Mouse (Mus musculus) midbrain, embryonic 14.5 days (tissue): ENCODE data around the gene Acox3. TPM values are rescaled to one million over a fixed set of nuclear protein-coding genes. Genes with fewer than 3 reads are reported as not detected.

Source experiments
- ATAC-seq: fragments of 200-750 bp; cut with Nextera tagmentation; 2 replicates; pipeline ENCODE4 v1.8.0; 2017; ENCODE audit warnings: moderate number of reproducible peaks, moderate library complexity; ENCODE audit not compliant: low FRiP score, low TSS enrichment
- DNase-seq: peaks from one replicate; pipeline ENCODE4 v3.0.0-alpha.2; 2015
- H3K27ac ChIP-seq: fragments of 300-500 bp; sonication (generic); replicated peaks from 2 replicates; pipeline ENCODE4 v1.5.1; 2014; ENCODE audit warnings: mild to moderate bottlenecking, low read depth, low read length, moderate library complexity
- H3K27me3 ChIP-seq: fragments of 300-500 bp; sonication (generic); 2 replicates; pipeline ENCODE4 v1.6.1; 2014; ENCODE audit warnings: low read length, control low read depth, mixed read lengths; ENCODE audit not compliant: control insufficient read depth, insufficient read depth
- H3K36me3 ChIP-seq: fragments of 300-500 bp; sonication (generic); 2 replicates; pipeline ENCODE4 v1.6.1; 2014; ENCODE audit warnings: low read length, control low read depth; ENCODE audit not compliant: control insufficient read depth, insufficient read depth
- H3K4me1 ChIP-seq: fragments of 300-500 bp; sonication (generic); 2 replicates; pipeline ENCODE4 v1.6.1; 2014; ENCODE audit warnings: mild to moderate bottlenecking, antibody characterized with exemption, low read length, control low read depth; ENCODE audit not compliant: control insufficient read depth, insufficient read depth
- H3K4me2 ChIP-seq: fragments of 300-500 bp; sonication (generic); 2 replicates; pipeline ENCODE4 v1.6.1; 2014; ENCODE audit warnings: mild to moderate bottlenecking, low read length, moderate library complexity
- H3K4me3 ChIP-seq: fragments of 300-500 bp; sonication (generic); replicated peaks from 2 replicates; pipeline ENCODE4 v1.5.1; 2014; ENCODE audit warnings: low read depth, low read length
- H3K9ac ChIP-seq: fragments of 300-500 bp; sonication (generic); replicated peaks from 2 replicates; pipeline ENCODE4 v1.6.1; 2014; ENCODE audit warnings: mild to moderate bottlenecking, low read length, moderate library complexity
- H3K9me3 ChIP-seq: fragments of 300-500 bp; sonication (generic); 2 replicates; pipeline ENCODE4 v1.6.1; 2016; ENCODE audit warnings: low read length, control low read depth, mixed read lengths; ENCODE audit not compliant: control insufficient read depth
- WGBS: fragments of 180-500 bp; shearing (Covaris S2); extraction: QIAGEN DNeasy Blood & Tissue Kit; methylation state at CpG from one replicate; pipeline ENCODE4 v1.1.7; 2014; 5-methylcytosine and 5-hydroxymethylcytosine counted together
- polyA plus RNA-seq: library from polyadenylated mRNA; unstranded; fragments of >200 nt; fragmentation: Nextera tagmentation; extraction: Ambion mirVana; gene quantifications from 2 replicates; pipeline ENCODE4 v1.2.1, GENCODE M21; 2014

Acox3 gene
- polyA plus RNA-seq, 1 experiment from 2014 or later: 19.0 TPM

GRCm38 (mm10) chr5:35659503-35659902 is 76.7 kb downstream of the Acox3 start:
- no peaks in the 10 kb centered on the region for H3K4me1 ChIP-seq
- WGBS: 72% methylated on average over 3 of the region's 3 CpGs
- no peak overlapping the region for H3K4me2 ChIP-seq
- DNase-seq (no peak), ATAC-seq (no peak)
- H3K27ac ChIP-seq: no peak overlapping the region
- no peak overlapping the region for H3K4me3 ChIP-seq
- no peaks in the 10 kb centered on the region for H3K36me3 ChIP-seq
- no peaks in the 10 kb centered on the region for H3K27me3 ChIP-seq
- H3K9ac ChIP-seq: no peak overlapping the region
- H3K9me3 ChIP-seq: no peaks in the 10 kb centered on the region

GRCm38 (mm10) chr5:35661210-35661609 is 78.4 kb downstream of the Acox3 start:
- Histone ChIP-seq H3K27me3 (no peaks in the 10 kb centered on the region), H3K9me3 (no peaks in the 10 kb centered on the region), H3K9ac (no peak overlapping the region), H3K4me2 (no peak overlapping the region), H3K4me3 (no peak overlapping the region), H3K27ac (no peak overlapping the region), H3K4me1 (no peaks in the 10 kb centered on the region), H3K36me3 (no peaks in the 10 kb centered on the region)
- DNase-seq (no peak), ATAC-seq (no peak)
- 76% methylated on average over 6 of the region's 6 CpGs for WGBS

- DNase-seq (no peak), ATAC-seq (no peak)
- Histone ChIP-seq H3K4me2 (no peak overlapping the region), H3K36me3 (no peaks in the 10 kb centered on the region), H3K27ac (no peak overlapping the region), H3K4me3 (no peak overlapping the region), H3K9me3 (no peaks in the 10 kb centered on the region), H3K4me1 (no peaks in the 10 kb centered on the region), H3K9ac (no peak overlapping the region), H3K27me3 (no peaks in the 10 kb centered on the region)
- 86% methylated on average over 9 of the region's 9 CpGs for WGBS
Observed at GRCm38 (mm10) chr5:35662021-35662545, 79.2 kb downstream of the Acox3 start.

Other genes with a start within 250 kb of the Acox3 start
- gene Hmx1, start 193.9 kb upstream of the Acox3 start, polyA plus RNA-seq: not detected in 2 replicates
- gene Cpz, start 57.3 kb upstream of the Acox3 start, polyA plus RNA-seq: 0.79 TPM in 1 of 2 replicates, not detected in the other
- gene Trmt44, start 8.0 kb upstream of the Acox3 start, polyA plus RNA-seq: 7.3 and 7.4 TPM in 2 replicates
- 11.2 and 11.4 TPM in 2 replicates for gene Htra3, start 96.7 kb downstream of the Acox3 start, polyA plus RNA-seq
- gene Sh3tc1, start 156.9 kb downstream of the Acox3 start, polyA plus RNA-seq: 1.7 and 2.2 TPM in 2 replicates
- gene Ablim2, start 174.8 kb downstream of the Acox3 start, polyA plus RNA-seq: 9.6 and 13.9 TPM in 2 replicates